Mouse (Mus musculus): ENCODE measurements around the gene 2510039O18Rik. TPM values are rescaled to one million over a fixed set of nuclear protein-coding genes. Genes with fewer than 3 reads are reported as not detected.

Gene 2510039O18Rik
- polyA plus RNA-seq (2012; rRNA removed) = 55.4 and 74.4 TPM in 2 replicates

GRCm38 (mm10) chr4:147940576-147941044 lies at the start of gene 2510039O18Rik:
Gene 2510039O18Rik (plus strand): TSS chr4:147940895.

GRCm38 (mm10) chr4:147904313-147905089 lies 36.2 kb upstream of the 2510039O18Rik start, which contains the start of gene Mfn2:
Gene Mfn2 (minus strand): TSS chr4:147904704.

GRCm38 (mm10) chr4:147936331-147936954 lies 4.3 kb upstream of the 2510039O18Rik start, which contains the start of gene Plod1:
Gene Plod1 (minus strand): TSS chr4:147936767.

GRCm38 (mm10) chr4:147985205-147986132 lies 44.8 kb downstream of the 2510039O18Rik start, which contains the start of gene Nppb:
Gene Nppb (plus strand): TSS chr4:147985788.

Other genes starting within 250 kb of the 2510039O18Rik start
- gene Zfp534, start 238.3 kb upstream of the 2510039O18Rik start, polyA plus RNA-seq (2012; rRNA removed) = not detected in 2 replicates
- 0.02 TPM in 1 of 2 replicates, not detected in the other for gene Zfp984, start 131.1 kb upstream of the 2510039O18Rik start, polyA plus RNA-seq (2012; rRNA removed)
- 0.04 and 0.17 TPM in 2 replicates for gene Zfp933, start 92.5 kb upstream of the 2510039O18Rik start, polyA plus RNA-seq (2012; rRNA removed)
- 41.4 and 46.9 TPM in 2 replicates for gene Miip, start 72.1 kb upstream of the 2510039O18Rik start, polyA plus RNA-seq (2012; rRNA removed)
- gene Fv1, start 71.9 kb upstream of the 2510039O18Rik start, polyA plus RNA-seq (2012; rRNA removed) = 0.19 and 0.53 TPM in 2 replicates
- gene Mfn2, start 36.2 kb upstream of the 2510039O18Rik start, polyA plus RNA-seq (2012; rRNA removed) = 23.7 and 26.1 TPM in 2 replicates
- gene Plod1, start 4.1 kb upstream of the 2510039O18Rik start, polyA plus RNA-seq (2012; rRNA removed) = 14.3 and 15.6 TPM in 2 replicates
- gene Nppb, start 44.9 kb downstream of the 2510039O18Rik start, polyA plus RNA-seq (2012; rRNA removed) = not detected in 2 replicates
- 0.10 TPM in 1 of 2 replicates, not detected in the other for gene Nppa, start 59.8 kb downstream of the 2510039O18Rik start, polyA plus RNA-seq (2012; rRNA removed)
- 1.7 and 2.1 TPM in 2 replicates for gene Clcn6, start 97.9 kb downstream of the 2510039O18Rik start, polyA plus RNA-seq (2012; rRNA removed)
- gene Mthfr, start 98.2 kb downstream of the 2510039O18Rik start, polyA plus RNA-seq (2012; rRNA removed) = 10.9 and 11.4 TPM in 2 replicates
- 36.5 and 39.3 TPM in 2 replicates for gene Agtrap, start 147.1 kb downstream of the 2510039O18Rik start, polyA plus RNA-seq (2012; rRNA removed)
- gene Mad2l2, start 189.5 kb downstream of the 2510039O18Rik start, polyA plus RNA-seq (2012; rRNA removed) = 8.9 and 13.6 TPM in 2 replicates
- not detected in 2 replicates for gene Draxin, start 189.8 kb downstream of the 2510039O18Rik start, polyA plus RNA-seq (2012; rRNA removed)
- gene Fbxo6, start 211.2 kb downstream of the 2510039O18Rik start, polyA plus RNA-seq (2012; rRNA removed) = 28.0 and 30.0 TPM in 2 replicates
- 10.4 and 15.7 TPM in 2 replicates for gene Fbxo44, start 219.6 kb downstream of the 2510039O18Rik start, polyA plus RNA-seq (2012; rRNA removed)
- 0.60 and 0.95 TPM in 2 replicates for gene Fbxo2, start 219.7 kb downstream of the 2510039O18Rik start, polyA plus RNA-seq (2012; rRNA removed)